ENCODE assay signal across 10 mouse cellular contexts in the genomic region with DNA sequence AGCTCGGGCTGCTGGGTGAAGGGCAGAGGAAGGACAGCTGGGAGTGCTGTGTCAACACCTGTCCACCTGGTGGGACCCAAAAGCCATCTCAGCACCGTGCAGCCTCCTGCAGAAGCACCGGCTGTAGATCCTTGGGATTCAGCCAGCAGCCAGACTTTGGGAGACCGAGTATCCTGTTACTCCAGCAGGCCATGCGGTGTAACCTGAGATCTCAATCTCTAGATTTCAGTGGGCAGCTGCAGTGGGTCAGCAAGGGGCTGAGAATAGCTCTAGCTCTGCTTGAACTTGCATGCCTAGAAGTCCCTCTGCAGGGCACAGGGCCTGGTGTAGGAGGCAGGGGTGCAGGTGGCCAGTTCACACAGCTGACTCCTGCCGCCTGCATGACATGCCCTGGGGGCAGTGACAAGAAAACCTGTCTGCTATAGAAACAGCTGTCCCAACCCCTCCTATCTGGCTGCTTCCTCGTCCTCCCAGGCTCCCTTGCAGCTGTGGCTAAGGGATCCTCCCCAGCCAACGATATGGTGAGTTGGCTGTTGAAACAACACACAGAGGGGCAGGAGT. TPM values are rescaled to one million over a fixed set of nuclear protein-coding genes. Genes with fewer than 3 reads are reported as not detected.
DNase-seq lines count a peak whose midpoint lies in the region; ATAC-seq and TF ChIP-seq lines count a peak whose summit lies in the region.
"Had no signal": no experiment of that assay in that cellular context is flagged by ENCODE, and none has a peak within 500 bp of the region (broad histone marks: within the 10 kb centered on the region; RNA-seq: fewer than 3 reads in every experiment).

No protein-coding gene starts in this region.

- H3K36me3 ChIP-seq in lung, embryonic 14.5 days (ENCODE audit: insufficient read depth): no peaks in the 10 kb centered on the region

- no peak for TF ChIP-seq CTCF in lung, embryonic 14.5 days (IDR thresholded peaks at IDR 0.05; ENCODE audit: low read depth)
- no peak for TF ChIP-seq CTCF in cerebellum, adult 2 months (IDR thresholded peaks at IDR 0.05; ENCODE audit: borderline replicate concordance, insufficient read depth, low read depth, low read length)
- no peak for TF ChIP-seq CTCF in lung, adult 2 months (IDR thresholded peaks at IDR 0.05; ENCODE audit: insufficient read depth, low read length)

- ATAC-seq in lung, embryonic 14.5 days (ENCODE audit: insufficient read depth): peak; percentile 39; the same call in 1 of the 2 replicates

- no peak overlapping the region for H3K4me2 ChIP-seq in lung, embryonic 14.5 days

- no peak overlapping the region for H3K9ac ChIP-seq in lung, embryonic 14.5 days

- H3K4me1 ChIP-seq in lung, embryonic 14.5 days (ENCODE audit: insufficient read depth): no peaks in the 10 kb centered on the region
- peaks cover 77% of the 10 kb centered on the region for H3K4me1 ChIP-seq in cerebellum, adult 2 months (ENCODE audit: control insufficient read depth, insufficient read depth, low read length)
- H3K4me1 ChIP-seq in lung, adult 2 months (ENCODE audit: control insufficient read depth, insufficient read depth, low read length): no peaks in the 10 kb centered on the region

- no peaks in the 10 kb centered on the region for H3K9me3 ChIP-seq in lung, embryonic 14.5 days (ENCODE audit: low read depth, low read length)

- no peak overlapping the region for H3K4me3 ChIP-seq in lung, embryonic 14.5 days (ENCODE audit: low read depth, low read length)
- H3K4me3 ChIP-seq in cerebellum, adult 2 months (replicated peaks; ENCODE audit: insufficient read depth, low read depth, low read length): no peak overlapping the region
- H3K4me3 ChIP-seq in lung, adult 2 months (replicated peaks; ENCODE audit: extremely low read depth, low read depth, low read length): no peak overlapping the region

- 5% methylated on average over 8 of the region's 8 CpGs for WGBS in lung, embryonic 14.5 days
- 14% methylated on average over 8 of the region's 8 CpGs for WGBS in cerebellum, adult 2 months
- WGBS in lung, adult 2 months: 19% methylated on average over 8 of the region's 8 CpGs

- DNase-seq in lung, embryonic 14.5 days: peak; percentile 49
- no peak for DNase-seq in lung, postnatal 10 days
- DNase-seq in cerebellum, adult 2 months: peak; percentile 83 to 88
- DNase-seq in gastrocnemius, adult 18-20 months (ENCODE audit: low spot score): peak; percentile 81
- peak; percentile 68 for DNase-seq in mesoderm, embryonic 11.5 days (ENCODE audit: low read depth, low spot score)
- DNase-seq in right cerebral cortex, postnatal 10 days (ENCODE audit: low spot score in 2 of 2): no peak
- DNase-seq in lung, postnatal 36 days: no peak
- DNase-seq in lung, adult 2 months: no peak

- H3K27me3 ChIP-seq in lung, embryonic 14.5 days (ENCODE audit: insufficient read depth, low read length): peaks cover 13% of the 10 kb centered on the region; the same call in 1 of the 2 replicates
- no peaks in the 10 kb centered on the region for H3K27me3 ChIP-seq in cerebellum, adult 2 months (ENCODE audit: control insufficient read depth, insufficient read depth, low read length)

- TF ChIP-seq POLR2A in cerebellum, adult 2 months (IDR thresholded peaks at IDR 0.05; ENCODE audit: borderline replicate concordance, insufficient read depth, low read length): no peak
- TF ChIP-seq POLR2A in lung, adult 2 months (IDR thresholded peaks at IDR 0.05; ENCODE audit: borderline replicate concordance, extremely low read depth, low read depth, low read length): no peak

- no peak overlapping the region for H3K27ac ChIP-seq in lung, embryonic 14.5 days (ENCODE audit: low read depth)
- peak overlapping the region; percentile 42 for H3K27ac ChIP-seq in cerebellum, adult 2 months (ENCODE audit: insufficient read depth, low read length)

RNA-seq across cellular contexts. Expression of a gene that starts 11.1 kb away (rescaled TPM):
- polyA plus RNA-seq in lung, embryonic 14.5 days (2014; fragmentation: Nextera tagmentation; extraction: Ambion mirVana): not detected in 2 replicates
- polyA plus RNA-seq in cerebellum, adult 2 months (2012; rRNA removed): not detected in 2 replicates
- not detected for total RNA-seq in gastrocnemius, adult 18-20 months (2021)
- not detected in 2 replicates for polyA plus RNA-seq in lung, adult 2 months (2012; rRNA removed)
- total RNA-seq: left cerebral cortex, postnatal 36 days had no signal

RNA-seq across cellular contexts. Expression of a gene that starts 12.5 kb away (rescaled TPM):
- polyA plus RNA-seq in lung, embryonic 14.5 days (2014; fragmentation: Nextera tagmentation; extraction: Ambion mirVana): not detected in 2 replicates
- 0.54 and 0.57 TPM in 2 replicates for polyA plus RNA-seq in cerebellum, adult 2 months (2012; rRNA removed)
- not detected for total RNA-seq in gastrocnemius, adult 18-20 months (2021)
- 0.44 and 0.53 TPM in 2 replicates for polyA plus RNA-seq in lung, adult 2 months (2012; rRNA removed)
- polyA plus RNA-seq: heart, embryonic 14.5 days had no signal

RNA-seq across cellular contexts. Expression of a gene that starts 12.8 kb away (rescaled TPM):
- 0.19 and 0.38 TPM in 2 replicates for polyA plus RNA-seq in lung, embryonic 14.5 days (2014; fragmentation: Nextera tagmentation; extraction: Ambion mirVana)
- 1.9 and 2.4 TPM in 2 replicates for polyA plus RNA-seq in cerebellum, adult 2 months (2012; rRNA removed)
- total RNA-seq in gastrocnemius, adult 18-20 months (2021): not detected
- 3.3 and 4.1 TPM in 2 replicates for polyA plus RNA-seq in lung, adult 2 months (2012; rRNA removed)

RNA-seq across cellular contexts. Expression of a gene that starts 20.1 kb away (rescaled TPM):
- polyA plus RNA-seq in lung, embryonic 14.5 days (2014; fragmentation: Nextera tagmentation; extraction: Ambion mirVana): 0.45 TPM in 1 of 2 replicates, not detected in the other
- polyA plus RNA-seq in cerebellum, adult 2 months (2012; rRNA removed): 0.36 and 0.51 TPM in 2 replicates
- total RNA-seq in gastrocnemius, adult 18-20 months (2021): not detected
- polyA plus RNA-seq in lung, adult 2 months (2012; rRNA removed): 1.4 and 5.2 TPM in 2 replicates

RNA-seq across cellular contexts. Expression of a gene that starts 23.7 kb away (rescaled TPM):
- 204 and 222 TPM in 2 replicates for polyA plus RNA-seq in lung, embryonic 14.5 days (2014; fragmentation: Nextera tagmentation; extraction: Ambion mirVana)
- 4.7 and 5.0 TPM in 2 replicates for polyA plus RNA-seq in cerebellum, adult 2 months (2012; rRNA removed)
- 1 to 10 TPM; 1.2 to 1.3 TPM for total RNA-seq in gastrocnemius, adult 18-20 months (2021)
- polyA plus RNA-seq in lung, adult 2 months (2012; rRNA removed): 37.6 and 44.1 TPM in 2 replicates

Comparison
In these comparisons a context has a peak if more than half of its experiments do, and no peak if none do; other contexts are left out.
1. DNase-seq: peak in lung, embryonic 14.5 days (single experiment), cerebellum, adult 2 months (2 of 2), gastrocnemius, adult 18-20 months (single experiment) and mesoderm, embryonic 11.5 days (single experiment); none in lung, postnatal 10 days (single experiment), right cerebral cortex, postnatal 10 days (0 of 2), lung, postnatal 36 days (single experiment) and lung, adult 2 months (single experiment).